Mouse (Mus musculus) midbrain, postnatal 0 days (tissue): ENCODE data around the gene Helz2. TPM values are rescaled to one million over a fixed set of nuclear protein-coding genes. Genes with fewer than 3 reads are reported as not detected.

Source experiments
- ATAC-seq: fragments of 200-750 bp; cut with Nextera tagmentation; 2 replicates; pipeline ENCODE4 v1.8.0; 2017; ENCODE audit warnings: moderate number of reproducible peaks, mild to moderate bottlenecking, moderate TSS enrichment, moderate library complexity; ENCODE audit not compliant: low FRiP score
- DNase-seq: peaks from one replicate; pipeline ENCODE4 v3.0.0-alpha.2; 2015; ENCODE audit warnings: low spot score
- H3K27ac ChIP-seq: fragments of 300-500 bp; sonication (generic); 2 replicates; pipeline ENCODE4 v1.5.1; 2014; ENCODE audit warnings: low read depth, mild to moderate bottlenecking, low read length, mixed read lengths
- H3K27me3 ChIP-seq: fragments of 300-500 bp; sonication (generic); 2 replicates; pipeline ENCODE4 v1.6.1; 2014; ENCODE audit warnings: low read length, control low read depth, mixed read lengths; ENCODE audit not compliant: insufficient read depth
- H3K36me3 ChIP-seq: fragments of 300-500 bp; sonication (generic); 2 replicates; pipeline ENCODE4 v1.6.1; 2014; ENCODE audit warnings: low read length, control low read depth, mixed read lengths; ENCODE audit not compliant: insufficient read depth
- H3K4me1 ChIP-seq: fragments of 300-500 bp; sonication (generic); 2 replicates; pipeline ENCODE4 v1.6.1; 2014; ENCODE audit warnings: mild to moderate bottlenecking, control low read depth, antibody characterized with exemption, low read length, mixed read lengths; ENCODE audit not compliant: insufficient read depth
- H3K4me2 ChIP-seq: fragments of 300-500 bp; sonication (generic); 2 replicates; pipeline ENCODE4 v1.6.1; 2014; ENCODE audit warnings: low read depth, mild to moderate bottlenecking, low read length, mixed read lengths; ENCODE audit not compliant: poor library complexity, severe bottlenecking
- H3K4me3 ChIP-seq: fragments of 300-500 bp; sonication (generic); 2 replicates; pipeline ENCODE4 v1.5.1; 2014; ENCODE audit warnings: low read depth, mild to moderate bottlenecking, low read length, moderate library complexity
- H3K9ac ChIP-seq: fragments of 300-500 bp; sonication (generic); replicated peaks from 2 replicates; pipeline ENCODE4 v1.6.1; 2014; ENCODE audit warnings: mild to moderate bottlenecking, low read length, moderate library complexity, mixed read lengths; ENCODE audit not compliant: poor library complexity, severe bottlenecking
- H3K9me3 ChIP-seq: fragments of 300-500 bp; sonication (generic); 2 replicates; pipeline ENCODE4 v1.6.1; 2016; ENCODE audit warnings: low read length, control low read depth
- CTCF ChIP-seq: IDR thresholded peaks from 2 replicates; pipeline ENCODE4 v1.5.1; 2016; ENCODE audit warnings: antibody characterized with exemption, mild to moderate bottlenecking
- WGBS: fragments of 180-500 bp; shearing (Covaris S2); extraction: QIAGEN DNeasy Blood & Tissue Kit; methylation state at CpG from one replicate; pipeline ENCODE4 v1.1.7; 2014; 5-methylcytosine and 5-hydroxymethylcytosine counted together
- polyA plus RNA-seq: library from polyadenylated mRNA; unstranded; fragments of >200 nt; fragmentation: Nextera tagmentation; extraction: Ambion mirVana; gene quantifications from 2 replicates; pipeline ENCODE4 v1.2.1, GENCODE M21; 2015
- total RNA-seq: library from RNA; depleted of rRNA; stranded (reverse); fragments of >200 nt; gene quantifications from 2 replicates; pipeline ENCODE4 v1.2.3, GENCODE M21; 2014

Helz2 gene
- total and polyA plus RNA-seq, 2 experiments from 2014 or later: 0.16 to 3.7 TPM

- no peaks in the 10 kb centered on the region for H3K4me1 ChIP-seq
- 79% methylated on average over 3 of the region's 3 CpGs for WGBS
- H3K9ac ChIP-seq: no peak overlapping the region
- no peaks in the 10 kb centered on the region for H3K9me3 ChIP-seq
- no peaks in the 10 kb centered on the region for H3K36me3 ChIP-seq
- DNase-seq: no peak
- H3K4me3 ChIP-seq: no peak overlapping the region
- ATAC-seq: no peak
- H3K27me3 ChIP-seq: no peaks in the 10 kb centered on the region
- no peak overlapping the region for H3K27ac ChIP-seq
- TF ChIP-seq CTCF: no peak
- no peak overlapping the region for H3K4me2 ChIP-seq
These were observed 14.7 kb downstream of the Helz2 start for GRCm38 (mm10) chr2:181227122-181227521.

- 90% methylated on average over 2 of the region's 2 CpGs for WGBS
- no peak for TF ChIP-seq CTCF
- no peak overlapping the region for H3K27ac ChIP-seq
- no peaks in the 10 kb centered on the region for H3K9me3 ChIP-seq
- ATAC-seq (no peak), DNase-seq (no peak)
- no peak overlapping the region for H3K4me3 ChIP-seq
- H3K4me2 ChIP-seq: no peak overlapping the region
- no peak overlapping the region for H3K9ac ChIP-seq
- H3K27me3 ChIP-seq: no peaks in the 10 kb centered on the region
- H3K4me1 ChIP-seq: peaks cover 6% of the 10 kb centered on the region
- no peaks in the 10 kb centered on the region for H3K36me3 ChIP-seq
These were observed 16.8 kb downstream of the Helz2 start for GRCm38 (mm10) chr2:181224994-181225393.

GRCm38 (mm10) chr2:181220361-181220760, 21.5 kb downstream of the Helz2 start:
- WGBS: 32% methylated on average over 2 of the region's 2 CpGs
- no peaks in the 10 kb centered on the region for H3K27me3 ChIP-seq
- DNase-seq: no peak

GRCm38 (mm10) chr2:181219538-181220216, 22.1 kb downstream of the Helz2 start, which contains the start of gene Fndc11:
Gene Fndc11, plus strand, starts transcription at chr2:181220013.
- Histone ChIP-seq H3K4me1 (peaks cover 9% of the 10 kb centered on the region), H3K9me3 (no peaks in the 10 kb centered on the region), H3K4me3 (peak within 1 kb of the TSS; percentile 22), H3K27ac (peak within 1 kb of the TSS; percentile 43; the same call in 1 of the 2 replicates), H3K4me2 (peak within 1 kb of the TSS; percentile 52), H3K9ac (peak within 1 kb of the TSS; percentile 29; the same call in 1 of the 2 replicates), H3K27me3 (no peaks in the 10 kb centered on the region), H3K36me3 (no peaks in the 10 kb centered on the region)
- DNase-seq (peak; percentile 76), ATAC-seq (peak; percentile 92)
- 2% methylated on average over 25 of the region's 25 CpGs for WGBS
- TF ChIP-seq CTCF: peak; percentile 56

More at GRCm38 (mm10) chr2:181220361-181220760, 21.5 kb downstream of the Helz2 start:
- no peak for TF ChIP-seq CTCF
- ATAC-seq: no peak
- Histone ChIP-seq H3K9me3 (no peaks in the 10 kb centered on the region), H3K36me3 (no peaks in the 10 kb centered on the region), H3K4me3 (peak overlapping the region; percentile 22), H3K4me1 (peaks cover 9% of the 10 kb centered on the region), H3K4me2 (peak overlapping the region; percentile 52), H3K9ac (peak overlapping the region; percentile 29; the same call in 1 of the 2 replicates), H3K27ac (no peak overlapping the region)

- H3K27ac ChIP-seq: peak overlapping the region; percentile 43; the same call in 1 of the 2 replicates
- DNase-seq (no peak), ATAC-seq (peak; percentile 10; the same call in 1 of the 2 replicates)
- H3K27me3 ChIP-seq: no peaks in the 10 kb centered on the region
- H3K4me3 ChIP-seq: no peak overlapping the region
- no peaks in the 10 kb centered on the region for H3K36me3 ChIP-seq
- TF ChIP-seq CTCF: no peak
- WGBS: 67% methylated on average over 5 of the region's 5 CpGs
- H3K9ac ChIP-seq: no peak overlapping the region
- H3K9me3 ChIP-seq: no peaks in the 10 kb centered on the region
- peak overlapping the region; percentile 52; the same call in 1 of the 2 replicates for H3K4me2 ChIP-seq
- H3K4me1 ChIP-seq: peaks cover 9% of the 10 kb centered on the region
These were observed 22.8 kb downstream of the Helz2 start for GRCm38 (mm10) chr2:181218881-181219485.

- Histone ChIP-seq H3K9me3 (no peaks in the 10 kb centered on the region), H3K4me2 (no peak overlapping the region), H3K4me1 (peaks cover 9% of the 10 kb centered on the region), H3K27ac (no peak overlapping the region), H3K9ac (no peak overlapping the region), H3K36me3 (no peaks in the 10 kb centered on the region), H3K4me3 (no peak overlapping the region), H3K27me3 (peaks cover 26% of the 10 kb centered on the region)
- no peak for ATAC-seq
- DNase-seq: no peak
- no peak for TF ChIP-seq CTCF
- WGBS: 92% methylated on average over 6 of the region's 6 CpGs
These were observed 25.8 kb downstream of the Helz2 start for GRCm38 (mm10) chr2:181216037-181216436.
